Mouse (Mus musculus): ENCODE results near the gene 2310057N15Rik. TPM values are rescaled to one million over a fixed set of nuclear protein-coding genes. Genes with fewer than 3 reads are reported as not detected.

Gene 2310057N15Rik
- polyA plus RNA-seq (2017; shearing (Covaris generic)): not detected

GRCm38 (mm10) chr16:88774106-88774505 is at the start of gene 2310057N15Rik:
Gene 2310057N15Rik (minus strand): TSS chr16:88774206.

DNA sequence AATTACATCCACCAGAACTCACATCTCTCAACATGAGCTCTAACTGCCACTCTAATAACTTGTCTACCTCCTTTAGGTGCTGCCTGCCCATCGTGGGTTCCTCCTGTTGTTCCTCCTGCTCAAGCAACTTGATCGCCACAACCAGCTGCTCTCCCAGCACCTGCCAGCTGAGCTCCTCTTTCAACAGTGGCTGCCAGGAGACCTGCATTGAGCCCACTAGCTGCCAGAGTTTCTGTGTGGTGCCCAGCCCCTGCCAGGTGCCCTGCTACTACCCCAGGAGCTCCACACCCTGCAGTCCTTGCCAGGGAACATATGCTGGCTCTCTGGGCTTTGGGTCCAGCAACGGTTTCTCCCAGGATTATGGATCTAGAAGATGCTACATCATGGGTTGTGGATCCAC is 46.1 kb upstream of the 2310057N15Rik start, which contains the start of gene Krtap15:
Krtap15 (plus strand) TSS at position 150 of the 400 bp plus-strand sequence.

DNA sequence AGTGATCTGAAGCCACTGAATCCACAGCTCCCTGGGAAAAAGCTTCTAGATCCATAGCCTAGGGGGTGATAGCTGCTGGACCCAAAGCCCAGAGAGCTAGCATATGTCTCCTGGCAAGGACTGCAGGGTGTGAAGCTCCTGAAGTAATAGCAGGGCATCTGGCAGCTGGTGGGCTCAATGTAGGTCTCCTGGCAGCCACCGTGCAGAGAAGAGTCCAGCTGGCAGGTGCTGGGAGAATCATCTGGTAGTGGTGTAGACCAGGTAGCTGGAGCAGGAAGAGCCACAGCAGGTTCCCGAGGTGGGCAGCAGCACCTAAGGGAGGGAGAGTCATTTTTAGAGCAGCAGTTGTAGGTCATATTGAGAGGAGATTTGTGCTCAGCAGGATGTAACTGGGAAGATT is 37.8 kb upstream of the 2310057N15Rik start, which contains the start of gene Gm20741:
Gm20741 (minus strand) TSS at position 394 of the 400 bp plus-strand sequence.

DNA sequence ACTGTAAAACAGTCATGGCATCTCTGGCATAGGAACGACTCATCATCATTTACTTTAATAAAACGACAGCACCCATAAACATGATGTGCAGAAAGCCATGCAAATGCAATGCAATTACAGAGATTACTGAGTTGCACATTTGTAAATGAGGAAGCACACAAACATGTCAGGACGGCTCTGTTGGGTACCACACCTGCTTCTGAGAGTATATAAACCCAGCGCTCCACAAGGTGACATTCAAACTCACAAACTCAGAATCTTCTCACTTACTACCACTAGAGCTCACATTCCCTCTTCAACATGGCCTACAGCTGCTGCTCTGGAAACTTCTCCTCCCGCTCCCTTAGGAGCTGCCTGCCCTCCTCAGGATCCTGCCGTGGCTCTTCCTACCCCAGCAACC is 3.6 kb upstream of the 2310057N15Rik start, which contains the start of gene Gm5965:
Gm5965 (plus strand) TSS at position 301 of the 400 bp plus-strand sequence.

GRCm38 (mm10) chr16:88758547-88758946 is 15.5 kb downstream of the 2310057N15Rik start, which contains the start of gene 2310034C09Rik:
Gene 2310034C09Rik (plus strand): TSS chr16:88758847.

GRCm38 (mm10) chr16:88751535-88751934 is 22.5 kb downstream of the 2310057N15Rik start, which contains the start of gene Krtap13:
Gene Krtap13 (minus strand): TSS chr16:88751635.

GRCm38 (mm10) chr16:88728812-88729275 is 45.2 kb downstream of the 2310057N15Rik start, which contains the start of gene Krtap13-1:
Gene Krtap13-1 (plus strand): TSS chr16:88728862.

Other genes starting within 250 kb of the 2310057N15Rik start
- not detected for gene Cldn8, start 211.0 kb downstream of the 2310057N15Rik start, polyA plus RNA-seq (2017; shearing (Covaris generic))
- not detected for gene Krtap24-1, start 161.9 kb downstream of the 2310057N15Rik start, polyA plus RNA-seq (2017; shearing (Covaris generic))
- gene 2310079G19Rik, start 146.5 kb downstream of the 2310057N15Rik start, polyA plus RNA-seq (2017; shearing (Covaris generic)): not detected
- gene Krtap26-1, start 126.4 kb downstream of the 2310057N15Rik start, polyA plus RNA-seq (2017; shearing (Covaris generic)): not detected
- gene Krtap27-1, start 102.5 kb downstream of the 2310057N15Rik start, polyA plus RNA-seq (2017; shearing (Covaris generic)): not detected
- not detected for gene 2310061N02Rik, start 66.2 kb downstream of the 2310057N15Rik start, polyA plus RNA-seq (2017; shearing (Covaris generic))
- not detected for gene Krtap13-1, start 45.3 kb downstream of the 2310057N15Rik start, polyA plus RNA-seq (2017; shearing (Covaris generic))
- not detected for gene Krtap13, start 22.6 kb downstream of the 2310057N15Rik start, polyA plus RNA-seq (2017; shearing (Covaris generic))
- gene 2310034C09Rik, start 15.4 kb downstream of the 2310057N15Rik start, polyA plus RNA-seq (2017; shearing (Covaris generic)): not detected
- gene Gm5965, start 3.7 kb upstream of the 2310057N15Rik start, polyA plus RNA-seq (2017; shearing (Covaris generic)): not detected
- not detected for gene Gm20741, start 38.0 kb upstream of the 2310057N15Rik start, polyA plus RNA-seq (2017; shearing (Covaris generic))
- gene Krtap15, start 46.0 kb upstream of the 2310057N15Rik start, polyA plus RNA-seq (2017; shearing (Covaris generic)): not detected
- not detected for gene Krtap14, start 51.9 kb upstream of the 2310057N15Rik start, polyA plus RNA-seq (2017; shearing (Covaris generic))
- gene Krtap19-1, start 95.2 kb upstream of the 2310057N15Rik start, polyA plus RNA-seq (2017; shearing (Covaris generic)): not detected
- not detected for gene Krtap19-2, start 100.1 kb upstream of the 2310057N15Rik start, polyA plus RNA-seq (2017; shearing (Covaris generic))
- not detected for gene Krtap19-3, start 103.8 kb upstream of the 2310057N15Rik start, polyA plus RNA-seq (2017; shearing (Covaris generic))
- gene Krtap19-4, start 110.9 kb upstream of the 2310057N15Rik start, polyA plus RNA-seq (2017; shearing (Covaris generic)): not detected
- not detected for gene Krtap19-5, start 122.3 kb upstream of the 2310057N15Rik start, polyA plus RNA-seq (2017; shearing (Covaris generic))
- gene Krtap19-9b, start 158.1 kb upstream of the 2310057N15Rik start, polyA plus RNA-seq (2017; shearing (Covaris generic)): not detected
- not detected for gene Krtap16-3, start 188.7 kb upstream of the 2310057N15Rik start, polyA plus RNA-seq (2017; shearing (Covaris generic))
- gene Krtap22-2, start 236.6 kb upstream of the 2310057N15Rik start, polyA plus RNA-seq (2017; shearing (Covaris generic)): not detected
- gene Gm10229, start 241.1 kb upstream of the 2310057N15Rik start, polyA plus RNA-seq (2017; shearing (Covaris generic)): not detected

Data from naive thymus-derived CD4-positive, alpha-beta T cell, adult 5 months (primary cell).